Mouse (Mus musculus) spleen, embryonic (tissue): Measurements from ENCODE around the gene Slco4c1.

Source experiments
- CTCF ChIA-PET: fragments of 350-600 bp; sonication (Branson Sonifier 250); formaldehyde crosslinking; loops from one replicate; lab custom pipeline; 2022; lab: Charles Lee

Gene Slco4c1

DNA sequence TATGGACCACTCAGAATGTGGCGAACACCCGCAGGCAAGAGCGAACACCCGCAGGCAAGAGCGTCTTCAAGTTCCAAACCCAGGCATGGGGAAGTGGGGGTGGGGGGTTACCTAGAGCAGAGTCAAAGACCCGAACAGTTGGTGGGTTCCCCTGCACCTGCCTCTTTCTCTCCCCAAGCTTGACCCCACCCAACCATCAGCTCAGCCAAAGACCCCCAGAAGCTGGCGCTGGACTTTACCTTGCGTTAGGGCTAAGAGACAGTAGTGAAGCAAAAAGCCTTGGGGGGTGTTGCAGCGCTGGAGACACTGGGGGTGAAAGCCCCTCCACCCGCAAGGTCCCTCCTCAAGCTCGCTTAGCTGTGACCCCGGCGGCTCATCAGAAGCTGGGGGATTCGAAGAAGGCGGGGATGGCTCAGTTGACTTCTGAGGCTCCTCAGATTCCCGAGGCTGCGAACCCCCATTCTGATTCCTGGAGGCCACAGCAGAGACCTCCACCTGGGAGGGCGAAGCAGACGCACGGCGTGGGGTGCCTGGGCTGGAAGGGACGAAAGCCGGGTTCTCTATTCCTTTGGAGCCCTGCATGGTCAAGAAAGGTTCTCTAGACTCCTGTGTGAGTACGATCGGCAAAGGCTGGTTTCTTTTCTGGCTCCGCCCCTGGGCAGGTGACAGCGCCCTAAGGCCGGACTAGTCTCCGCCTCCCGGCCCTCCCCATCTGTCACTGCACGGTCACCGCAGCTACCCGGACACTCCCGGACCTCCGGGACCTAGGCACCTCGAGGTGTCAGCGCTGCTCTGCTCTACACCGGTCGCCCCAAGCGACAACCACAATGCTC, at the start of gene Slco4c1:
Gene Slco4c1, minus strand, starts transcription at position 644 of the 833 bp plus-strand sequence.
- CTCF ChIA-PET = no interaction called here

DNA sequence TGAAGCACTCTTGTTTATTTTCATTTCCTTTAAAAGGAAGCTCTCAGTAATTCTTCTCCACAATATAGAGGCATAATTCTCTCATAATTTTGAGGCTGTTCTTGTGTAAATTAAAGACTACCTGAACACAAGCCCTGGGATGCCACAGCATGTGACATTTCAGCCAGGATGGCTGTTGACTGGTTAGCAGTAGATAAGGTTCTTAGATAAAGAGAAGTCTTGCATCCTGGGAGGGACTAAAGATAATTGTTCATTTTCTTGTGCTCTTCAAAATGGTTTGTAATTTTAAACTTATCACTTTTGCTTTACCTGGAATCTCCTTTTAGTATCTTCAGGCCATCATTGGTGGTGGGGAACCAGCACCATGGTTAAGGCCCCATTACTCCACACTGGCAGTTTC, 45.4 kb upstream of the Slco4c1 start:
- CTCF ChIA-PET = no interaction called here

DNA sequence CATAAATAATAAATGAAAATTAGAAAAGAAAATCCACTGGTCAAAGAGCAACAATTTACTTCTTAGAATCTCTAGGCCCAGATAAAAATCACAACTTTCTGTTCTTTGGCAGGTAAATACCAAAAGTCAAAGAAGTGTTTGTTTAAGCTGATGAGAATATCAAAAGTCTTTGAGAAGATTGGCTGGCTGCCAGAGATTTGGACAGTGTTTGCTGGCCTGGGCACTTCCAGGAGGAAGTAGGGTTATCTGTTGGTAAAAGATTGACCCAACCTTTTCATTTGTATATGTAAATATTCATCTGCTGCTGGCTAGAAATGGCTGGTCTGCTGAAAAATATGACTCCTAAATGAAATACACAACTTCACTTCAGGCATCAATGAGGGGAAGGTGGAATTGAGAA, 11.8 kb upstream of the Slco4c1 start:
- CTCF ChIA-PET = no interaction called here

DNA sequence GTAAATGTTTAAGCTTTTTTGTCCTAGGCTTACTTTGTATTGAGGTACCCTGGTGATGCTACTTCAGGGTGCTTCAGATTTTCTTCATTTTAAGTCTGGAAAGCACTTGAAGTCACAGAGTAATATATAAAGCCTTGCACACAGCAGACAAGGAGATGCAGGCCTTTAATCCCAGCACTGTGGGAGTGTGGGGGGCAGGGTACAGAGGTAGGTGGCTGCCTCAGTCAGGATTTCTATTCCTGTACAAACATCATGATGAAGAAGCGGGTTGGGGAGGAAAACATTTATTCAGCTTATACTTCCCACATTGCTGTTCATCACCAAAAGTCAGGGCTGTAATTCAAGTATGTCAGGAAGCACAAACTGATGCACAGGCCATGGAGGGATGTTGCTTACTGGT, 6.6 kb upstream of the Slco4c1 start:
- CTCF ChIA-PET = no interaction called here

DNA sequence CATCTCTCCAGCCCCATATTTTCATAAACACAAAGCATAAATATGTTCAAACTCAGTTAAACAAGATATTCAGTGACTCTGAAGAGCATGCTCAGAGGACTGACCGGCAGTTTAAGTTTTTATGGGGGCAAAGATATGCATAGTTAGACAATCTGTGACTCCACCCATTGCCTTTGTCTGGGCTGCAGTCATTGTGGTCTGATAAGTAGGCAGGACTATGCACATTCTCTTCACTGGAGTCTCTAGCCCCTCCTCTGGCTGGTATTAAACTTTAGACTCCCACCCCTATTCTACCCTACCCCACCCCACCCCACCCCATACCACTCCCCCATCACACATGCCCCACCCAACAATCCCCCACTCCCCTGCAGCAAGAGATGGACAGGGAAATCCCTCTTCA, 4.1 kb upstream of the Slco4c1 start:
- CTCF ChIA-PET = no interaction called here

DNA sequence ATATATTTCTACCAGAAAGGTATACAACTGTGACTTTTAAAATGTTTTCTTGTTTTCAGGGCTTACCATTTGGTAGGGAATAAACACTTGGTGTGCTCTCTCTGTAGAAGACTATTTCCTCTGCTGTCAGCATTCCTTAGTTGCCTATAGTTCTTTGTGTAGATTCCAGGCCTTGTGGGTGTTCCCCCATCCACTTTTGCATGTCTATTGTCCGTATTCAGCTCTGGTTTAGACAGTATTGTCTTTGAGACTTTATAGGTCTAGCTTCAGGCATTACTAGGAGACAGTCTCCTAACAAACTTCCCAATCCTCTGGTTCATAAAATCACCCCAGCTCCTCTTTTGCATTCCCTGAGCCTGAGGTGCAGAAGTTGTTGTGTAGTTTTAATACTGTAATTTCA, 2.7 kb upstream of the Slco4c1 start:
- CTCF ChIA-PET = no interaction called here

DNA sequence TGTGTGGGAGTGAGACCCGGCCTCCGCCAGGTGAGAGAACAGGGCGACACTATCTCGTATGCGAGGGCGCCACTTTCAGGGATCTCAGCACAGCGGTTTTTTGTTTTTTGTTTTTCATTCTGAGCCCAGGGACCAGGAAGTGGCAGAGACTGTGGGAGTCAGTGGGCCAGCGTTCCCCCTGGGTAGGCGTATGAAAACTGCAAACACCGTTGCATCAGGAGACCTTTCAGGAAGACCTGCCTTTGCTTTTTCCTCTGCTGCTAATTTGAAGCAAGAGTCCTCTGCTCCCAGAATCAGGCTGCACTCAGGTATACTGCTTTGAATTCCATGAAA, 356 bp upstream of the Slco4c1 start:
- CTCF ChIA-PET = no interaction called here

DNA sequence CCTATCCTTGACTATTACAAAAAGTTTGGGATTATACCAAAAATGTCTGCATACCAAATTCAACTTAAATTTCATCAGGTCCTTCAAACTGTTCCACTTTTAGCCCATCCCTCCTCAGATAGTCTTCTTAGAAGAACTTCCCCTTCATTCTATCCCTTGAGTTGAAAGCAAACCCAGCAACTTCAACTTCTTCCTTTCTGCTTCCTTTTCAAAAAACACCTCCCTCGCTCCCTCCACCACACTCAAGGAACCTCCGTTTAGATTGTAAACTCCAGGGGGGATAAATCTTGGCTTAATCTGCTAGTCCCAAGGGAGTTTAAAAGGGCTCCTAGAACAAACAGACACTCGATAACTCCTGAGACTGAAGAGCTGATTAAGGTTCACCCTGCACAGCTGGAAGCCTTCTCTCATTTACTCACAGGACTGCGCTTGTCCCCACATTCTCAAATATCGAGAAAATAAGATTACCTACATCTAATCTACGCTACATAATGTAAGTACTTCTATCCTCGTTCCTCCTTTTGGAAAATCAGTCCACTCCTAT, 1.1 kb downstream of the Slco4c1 start:
- CTCF ChIA-PET = no interaction called here

DNA sequence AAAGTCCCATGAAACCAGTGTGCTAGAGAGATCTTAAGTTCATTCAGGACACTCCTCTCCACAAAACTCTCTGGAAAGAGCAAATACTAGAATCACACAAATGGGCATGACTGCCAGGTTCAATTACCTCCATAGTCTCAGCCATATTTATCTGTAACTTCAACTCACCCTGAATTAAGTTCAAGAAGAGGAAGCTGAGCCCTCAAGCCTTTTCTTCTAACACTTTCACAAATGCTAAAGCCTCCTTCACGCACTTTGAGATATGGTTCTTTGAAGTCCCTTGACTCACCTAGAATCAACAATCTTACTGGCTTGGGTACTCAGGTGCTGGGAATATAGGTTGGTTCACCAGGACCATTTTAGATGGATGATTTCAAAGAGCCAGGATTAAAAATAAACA, 3.2 kb downstream of the Slco4c1 start:
- CTCF ChIA-PET = no interaction called here

DNA sequence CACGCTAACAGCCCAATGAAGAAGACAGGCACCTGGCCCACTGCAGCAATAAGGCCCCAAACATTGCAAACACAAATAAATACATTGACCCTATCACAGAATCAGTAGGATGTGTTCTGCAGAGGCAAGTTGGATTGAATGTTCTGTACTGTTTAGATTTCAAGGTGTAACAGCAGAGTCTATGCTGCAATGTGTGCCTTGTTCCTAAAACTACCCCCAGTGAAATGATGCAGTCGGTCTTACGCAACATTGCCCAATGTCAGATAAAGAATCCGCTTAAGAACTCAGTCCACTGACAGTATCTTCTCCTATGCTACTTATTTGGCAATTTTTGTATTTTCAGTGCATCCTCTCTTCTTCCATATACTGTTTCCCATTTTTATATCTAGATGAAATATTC, 6.0 kb downstream of the Slco4c1 start:
- CTCF ChIA-PET = no interaction called here

DNA sequence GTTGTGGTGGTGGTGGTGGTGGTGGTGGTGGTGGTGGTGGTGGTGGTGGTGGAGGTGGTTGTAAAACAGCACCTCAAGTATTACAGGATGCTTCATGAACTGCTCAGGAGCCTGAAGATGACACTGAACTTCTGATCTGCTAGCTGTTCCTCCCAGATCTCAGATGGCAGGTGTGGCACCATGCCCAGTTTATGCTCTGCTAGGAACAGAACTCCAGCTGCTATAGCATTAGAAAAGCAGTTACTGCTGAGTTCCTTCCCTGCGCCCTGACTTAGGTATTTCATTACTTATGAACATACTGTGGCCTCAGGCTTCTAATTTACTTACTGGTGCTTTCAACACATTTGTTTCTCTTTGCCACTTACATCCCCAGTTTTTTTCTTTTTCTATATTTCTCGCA, 7.9 kb downstream of the Slco4c1 start:
- CTCF ChIA-PET = no interaction called here

DNA sequence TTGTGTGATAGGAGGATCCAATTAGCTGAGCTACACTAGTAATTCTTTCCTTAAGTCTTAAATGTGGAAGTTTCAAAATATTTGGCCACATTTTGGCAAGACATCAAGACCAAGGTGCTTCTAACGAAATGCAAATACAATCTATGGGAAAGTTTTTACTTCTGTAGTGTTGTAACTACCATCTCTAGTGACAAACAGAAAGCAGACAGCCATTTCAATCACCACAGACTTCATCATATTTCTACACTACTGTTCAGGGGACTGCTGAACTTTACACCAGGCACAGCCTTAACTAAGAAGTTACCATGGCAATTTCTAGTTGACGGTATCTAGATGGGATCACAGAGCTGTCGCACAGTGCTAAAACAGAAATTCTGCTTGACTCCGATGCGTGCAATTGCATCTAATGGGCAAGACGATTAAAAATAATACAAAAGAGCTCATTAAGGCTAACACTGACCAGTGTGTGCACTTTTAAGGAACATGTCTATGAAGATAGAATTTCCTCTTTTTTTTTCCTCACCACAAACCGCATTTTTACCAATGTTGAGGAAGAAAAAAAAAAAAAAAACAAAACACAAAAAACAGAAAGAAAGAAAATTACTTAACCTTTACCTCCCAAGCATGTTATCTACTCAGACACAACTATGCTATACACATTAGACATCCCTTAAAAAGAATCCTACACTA, 11.8 kb downstream of the Slco4c1 start:
- CTCF ChIA-PET = no interaction called here

DNA sequence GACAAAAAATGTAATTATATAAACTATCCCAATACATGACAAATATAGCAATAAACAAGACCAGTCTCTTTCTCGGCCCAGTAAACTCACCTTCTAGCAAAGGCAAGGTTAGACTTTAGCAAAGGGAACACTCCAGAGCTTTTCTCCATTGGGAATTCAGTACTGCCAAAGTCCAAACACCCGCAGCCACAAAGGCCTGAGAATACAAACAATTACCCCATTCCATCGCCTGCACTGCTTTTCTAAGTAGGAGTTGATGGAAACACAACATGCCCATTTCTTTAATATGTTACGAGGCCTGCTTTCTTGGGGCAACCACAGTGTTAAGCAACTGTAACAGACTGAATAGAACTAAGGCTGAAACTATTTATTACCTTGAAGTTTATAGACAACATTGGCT, 18.4 kb downstream of the Slco4c1 start:
- CTCF ChIA-PET = no interaction called here

DNA sequence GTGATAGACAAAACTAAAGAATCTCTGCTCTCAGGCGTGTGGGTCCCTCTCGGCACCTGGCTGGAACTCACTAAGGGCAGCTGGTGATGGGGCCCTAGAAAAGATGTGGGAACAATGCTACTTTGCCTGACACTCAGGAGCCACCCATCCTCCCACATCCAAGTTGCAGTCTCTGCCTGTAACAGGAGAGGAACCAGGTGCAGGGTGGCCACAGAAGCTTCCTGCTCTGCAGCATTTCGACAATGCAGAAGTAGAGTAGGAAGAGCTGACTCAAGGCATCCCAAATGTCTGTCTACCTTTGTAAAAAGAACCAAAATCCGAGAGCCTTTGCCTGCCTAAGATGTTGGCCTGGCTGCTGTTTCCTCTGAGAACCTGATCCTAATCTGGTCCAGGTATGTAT, 22.9 kb downstream of the Slco4c1 start:
- CTCF ChIA-PET = no interaction called here

DNA sequence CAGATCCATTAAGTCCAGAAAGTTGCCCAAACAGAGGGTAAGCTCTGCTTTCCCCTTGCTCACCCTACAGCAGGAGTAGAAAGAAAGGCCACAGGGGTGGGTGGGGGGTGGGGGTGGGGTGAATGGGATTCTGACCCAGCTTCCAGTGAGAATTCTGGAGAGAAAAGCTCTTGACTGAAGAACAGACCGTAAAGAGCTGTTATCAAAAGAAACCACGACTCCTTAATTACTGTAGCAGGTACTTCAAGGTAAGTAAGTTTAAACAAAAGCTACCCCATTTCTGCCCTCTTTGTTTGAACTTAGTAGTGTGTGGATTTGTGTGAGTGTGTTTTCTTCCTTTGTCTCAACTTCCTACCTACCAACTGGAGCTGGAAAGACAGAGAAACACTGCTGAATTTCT, 23.4 kb downstream of the Slco4c1 start:
- CTCF ChIA-PET = no interaction called here

DNA sequence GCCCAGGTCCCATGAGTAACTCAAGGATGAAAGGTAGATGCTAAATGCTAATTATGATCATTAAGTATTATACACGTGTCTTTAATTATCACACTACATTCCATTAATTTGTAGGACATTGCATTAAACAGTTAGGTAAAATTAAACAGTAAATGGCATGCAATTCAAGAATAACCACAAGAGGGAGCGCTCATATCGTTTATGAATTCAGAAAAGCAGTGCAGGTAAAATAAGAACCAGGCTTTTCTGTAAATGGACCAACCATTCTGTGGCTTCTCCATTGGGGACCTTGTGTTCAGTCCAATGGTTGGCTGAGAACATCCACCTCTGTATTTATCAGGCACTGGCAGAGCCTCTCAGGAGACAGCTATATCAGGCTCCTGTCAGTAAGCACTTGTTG, 25.2 kb downstream of the Slco4c1 start:
- CTCF ChIA-PET = no interaction called here

DNA sequence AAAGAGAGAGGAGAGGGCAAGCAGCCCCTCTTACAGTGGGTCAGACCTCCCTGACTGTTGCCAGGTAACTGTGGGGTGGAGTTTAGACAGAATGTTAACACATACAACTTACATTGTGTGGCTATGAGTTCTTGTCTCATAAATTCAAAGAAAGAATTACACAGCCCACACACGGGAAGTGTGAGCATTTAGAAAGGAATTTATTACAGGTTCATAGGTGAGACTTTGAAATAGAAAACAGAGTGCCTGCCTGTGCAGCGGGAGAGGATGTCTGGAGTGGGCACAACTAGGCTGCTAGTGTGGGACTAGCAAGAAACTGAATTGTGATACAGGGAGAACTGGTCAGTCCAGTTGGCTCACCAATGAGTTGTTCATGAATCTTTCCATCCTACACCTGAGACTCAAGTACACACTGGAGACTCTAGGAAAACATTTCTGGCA, 66.7 kb downstream of the Slco4c1 start:
- CTCF ChIA-PET = no interaction called here

DNA sequence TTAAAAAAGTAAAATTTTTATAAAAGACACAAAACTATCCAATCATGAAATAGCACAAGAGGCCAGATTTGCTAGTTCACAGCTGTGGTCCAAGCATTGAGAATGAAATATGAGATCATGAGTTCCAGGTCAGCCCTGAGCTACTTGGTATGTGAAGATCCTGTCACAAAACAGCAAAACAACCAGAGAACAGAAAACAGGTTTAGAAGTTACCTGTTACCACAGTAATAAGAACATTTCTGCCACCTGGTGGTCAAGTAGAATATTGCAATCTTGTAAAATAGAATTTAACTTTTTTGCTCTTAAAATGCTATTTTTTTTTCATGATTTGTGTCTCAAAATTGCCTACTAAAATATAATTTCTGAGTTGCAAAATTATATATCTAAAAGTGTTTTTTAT, 70.4 kb downstream of the Slco4c1 start:
- CTCF ChIA-PET = no interaction called here

DNA sequence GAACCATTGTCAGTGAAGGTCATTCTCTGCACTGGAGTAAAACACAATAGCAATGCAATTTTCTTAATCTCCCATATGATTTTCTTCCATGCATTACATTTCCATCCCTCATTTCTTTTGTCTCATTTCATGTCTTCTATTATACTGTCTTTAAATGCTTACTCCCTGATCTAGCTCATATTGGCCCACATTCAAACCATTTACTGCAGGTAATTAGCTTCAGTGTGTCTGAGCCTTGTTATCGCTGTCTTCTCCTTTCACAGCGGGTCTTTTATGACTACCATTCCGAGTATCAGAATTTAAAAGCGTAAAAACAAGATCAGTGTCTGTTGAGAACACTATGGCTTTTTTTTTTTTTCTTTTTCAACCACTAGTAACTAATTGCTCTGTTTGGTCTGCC, 77.3 kb downstream of the Slco4c1 start:
- CTCF ChIA-PET = no interaction called here

DNA sequence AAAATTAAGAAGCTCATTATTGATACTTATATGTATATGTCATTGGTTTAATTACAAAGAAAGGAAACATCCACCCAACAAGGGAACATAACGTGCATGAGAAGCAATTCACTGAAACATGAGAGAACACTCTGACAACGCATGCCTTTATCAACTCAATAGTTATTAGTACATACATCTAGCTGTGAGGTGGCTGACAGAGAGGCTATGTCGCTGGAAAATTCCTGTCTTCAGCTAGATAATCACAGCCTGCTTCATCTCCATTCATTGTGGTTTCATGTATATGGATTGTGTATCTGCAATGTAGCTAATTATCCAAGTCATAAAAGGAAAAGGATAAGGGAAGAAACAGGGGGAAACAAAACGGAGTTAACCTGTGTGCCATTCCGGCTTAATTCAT, 77.7 kb downstream of the Slco4c1 start:
- CTCF ChIA-PET = no interaction called here

DNA sequence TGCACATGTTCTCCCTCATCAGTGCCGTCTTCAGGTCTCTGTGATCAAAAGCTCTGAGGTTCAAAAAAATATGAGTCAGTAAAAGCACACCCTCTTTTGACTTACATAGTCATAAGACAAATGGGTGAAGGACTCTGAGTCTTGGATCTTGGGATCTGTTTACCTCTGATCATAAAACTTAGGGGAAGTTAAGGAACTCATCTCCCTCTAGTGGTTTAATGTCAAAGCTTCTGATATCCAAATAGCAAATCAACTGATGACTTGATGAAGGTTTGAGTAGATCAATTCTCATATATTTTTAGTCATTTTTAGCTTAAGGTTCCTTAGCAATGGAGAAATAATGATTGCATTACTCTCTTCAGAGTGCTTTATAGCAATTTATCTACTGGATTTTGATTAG, 82.7 kb downstream of the Slco4c1 start:
- CTCF ChIA-PET = no interaction called here

DNA sequence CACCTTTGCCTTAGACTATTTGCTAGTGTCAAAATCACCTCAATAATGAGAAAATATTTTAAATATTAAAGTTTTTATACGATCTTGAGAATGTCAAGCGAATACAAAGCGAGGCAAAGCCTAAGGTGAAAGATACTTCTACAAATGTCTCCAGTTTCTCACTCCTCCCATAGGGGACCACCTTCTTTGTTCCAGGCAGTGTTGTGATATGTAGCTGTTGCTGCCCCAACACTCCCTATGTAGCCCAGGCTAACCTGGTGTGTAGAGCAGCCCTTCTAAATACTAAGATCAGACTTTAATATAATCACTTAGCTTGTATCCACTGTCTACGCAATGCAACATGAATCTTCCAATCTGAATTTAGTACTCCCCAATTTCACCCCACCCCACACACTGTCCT, 97.8 kb downstream of the Slco4c1 start:
- CTCF ChIA-PET = no interaction called here

DNA sequence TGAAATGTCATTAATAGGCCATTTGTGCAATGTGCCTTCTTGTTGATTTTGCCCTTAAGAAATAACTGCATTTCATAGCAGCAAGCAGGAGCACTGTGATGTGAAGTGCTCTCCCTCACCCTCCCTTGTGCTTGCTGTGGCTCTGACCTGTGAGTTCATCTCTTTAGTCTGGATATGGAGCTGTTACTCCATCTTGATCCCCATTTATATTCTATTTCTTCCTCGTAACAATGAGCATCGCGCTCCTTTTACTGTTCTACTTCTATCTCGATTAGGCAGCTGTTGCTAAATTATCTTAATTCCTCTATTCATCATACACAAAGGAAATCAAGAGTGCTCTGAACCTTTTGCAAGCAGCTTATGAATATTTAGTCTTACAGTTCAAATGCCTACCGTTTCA, 98.3 kb downstream of the Slco4c1 start:
- CTCF ChIA-PET = no interaction called here
